Mouse (Mus musculus): ENCODE results near the gene Mab21l3.

Gene Mab21l3

GRCm38 (mm10) chr3:101848816-101849215 lies at the start of gene Mab21l3:
TSS of gene Mab21l3 (minus strand) at chr3:101848959.
- no peak for DNase-seq

DNA sequence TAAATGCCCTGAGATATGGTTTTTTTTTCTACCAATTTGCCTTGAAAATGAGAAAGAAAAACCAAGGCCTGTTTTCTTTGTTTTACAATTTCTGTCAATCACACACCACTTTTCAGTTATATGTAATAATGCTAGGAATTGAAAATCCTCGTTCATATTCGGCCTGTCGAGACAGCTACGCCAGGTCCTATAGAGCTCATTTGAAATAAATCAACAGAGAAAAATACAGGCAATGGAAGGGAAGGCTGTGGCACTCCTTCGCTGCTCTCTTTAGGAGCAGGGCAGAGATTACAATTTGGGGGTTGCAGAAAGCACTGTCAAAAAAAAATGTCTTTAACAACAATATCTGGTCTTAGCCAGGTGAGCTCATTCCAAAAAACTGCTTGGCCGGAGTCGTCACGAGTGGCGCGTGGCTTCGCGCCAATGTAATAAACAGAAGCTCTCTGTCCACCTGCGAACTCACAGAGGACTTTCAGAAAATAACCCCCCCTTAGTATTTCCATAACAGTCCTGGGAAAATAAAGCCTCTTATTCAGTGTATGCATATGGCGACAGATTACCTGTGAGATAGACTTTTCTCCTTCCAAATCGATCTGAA lies 48.7 kb upstream of the Mab21l3 start:
- no peak for DNase-seq

- DNase-seq = peak; percentile 65 to 67
These were observed 48.1 kb upstream of the Mab21l3 start for GRCm38 (mm10) chr3:101896893-101897292.

DNA sequence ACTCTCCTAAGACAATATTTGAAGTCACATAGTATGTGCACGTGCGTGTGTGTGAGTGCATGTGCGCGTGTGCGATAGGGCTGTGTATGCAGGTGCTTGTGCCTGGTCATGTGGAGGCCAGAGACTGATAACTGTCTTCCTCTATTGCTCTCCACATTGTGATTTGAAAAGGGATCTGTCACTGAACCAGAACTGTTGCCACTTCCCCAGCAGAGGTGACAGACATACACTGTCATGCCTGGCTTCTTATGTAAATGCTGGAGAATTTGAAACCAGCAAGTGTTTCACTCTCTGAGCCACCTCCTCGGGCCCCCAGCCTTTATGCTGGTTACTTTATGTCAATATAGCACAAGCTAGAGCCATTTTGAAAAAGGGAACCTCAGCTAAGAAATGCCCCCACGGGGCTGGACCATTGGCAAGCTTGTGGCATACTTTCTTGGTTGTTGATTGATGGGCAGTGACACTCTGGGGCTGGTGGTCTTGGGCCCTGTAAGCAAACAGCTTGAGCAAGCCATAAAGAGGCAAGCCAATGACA lies 46.7 kb upstream of the Mab21l3 start:
- peak; percentile 29 to 31 for DNase-seq

- DNase-seq = no peak
These were observed 36.8 kb upstream of the Mab21l3 start for GRCm38 (mm10) chr3:101885591-101885990.

DNA sequence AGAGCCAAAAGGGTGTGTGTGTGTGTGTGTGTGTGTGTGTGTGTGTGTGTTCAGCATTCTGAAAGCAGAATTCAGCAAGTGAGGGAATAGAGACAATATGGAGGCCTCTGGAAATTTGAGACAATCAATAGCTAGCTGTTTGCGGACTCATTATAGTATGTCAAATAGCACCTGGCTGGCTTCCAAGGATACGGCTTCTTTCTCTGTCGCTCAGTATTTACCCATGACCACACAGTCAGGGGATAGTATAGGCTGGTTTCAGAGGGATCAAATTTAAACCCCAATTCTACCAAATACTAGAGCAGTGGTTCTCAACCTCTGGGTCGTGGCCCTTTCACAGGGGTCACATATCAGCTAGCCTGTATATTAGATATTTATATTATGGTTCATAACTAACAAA lies 36.3 kb upstream of the Mab21l3 start:
- no peak for DNase-seq

DNA sequence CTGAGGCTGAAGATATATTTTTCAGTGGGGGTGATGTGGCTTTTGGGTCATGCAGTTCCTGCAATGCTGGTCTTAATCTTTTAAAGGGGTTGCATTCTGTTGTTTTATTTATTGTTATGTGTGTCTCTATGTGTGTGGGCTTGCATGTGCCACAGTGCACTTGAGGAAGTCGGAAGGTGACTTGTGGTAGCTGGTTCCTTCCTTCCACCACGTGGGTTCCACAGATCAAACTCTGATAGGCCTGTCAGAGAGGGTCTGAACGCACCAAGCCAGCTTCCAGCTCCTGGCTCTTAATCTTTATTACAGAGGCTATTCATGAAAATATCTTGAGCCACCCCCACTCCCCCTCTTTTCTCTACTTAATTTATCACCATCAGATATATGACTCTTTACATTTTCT lies 35.1 kb upstream of the Mab21l3 start:
- no peak for DNase-seq

DNA sequence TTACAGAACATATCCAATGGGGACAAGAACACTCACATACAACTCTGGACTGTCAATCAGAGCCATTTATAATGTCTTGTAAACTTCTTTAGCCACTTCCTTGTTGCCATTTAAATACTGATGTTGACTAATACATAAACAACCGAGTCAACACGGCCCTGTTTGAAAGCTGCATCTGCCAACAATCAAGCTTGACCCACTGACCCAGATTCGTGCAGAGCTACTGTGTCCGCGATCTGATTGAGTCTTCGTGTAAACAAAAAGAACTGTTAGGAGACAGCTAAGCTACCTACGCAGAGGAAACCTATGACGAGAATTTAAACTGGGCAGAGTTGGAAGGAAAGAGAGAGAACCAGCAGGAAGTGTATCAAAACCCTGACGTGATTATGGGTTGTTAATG lies 33.0 kb upstream of the Mab21l3 start:
- DNase-seq = no peak

GRCm38 (mm10) chr3:101880818-101881217 lies 32.1 kb upstream of the Mab21l3 start:
- DNase-seq = no peak

GRCm38 (mm10) chr3:101878136-101878535 lies 29.4 kb upstream of the Mab21l3 start:
- no peak for DNase-seq

DNA sequence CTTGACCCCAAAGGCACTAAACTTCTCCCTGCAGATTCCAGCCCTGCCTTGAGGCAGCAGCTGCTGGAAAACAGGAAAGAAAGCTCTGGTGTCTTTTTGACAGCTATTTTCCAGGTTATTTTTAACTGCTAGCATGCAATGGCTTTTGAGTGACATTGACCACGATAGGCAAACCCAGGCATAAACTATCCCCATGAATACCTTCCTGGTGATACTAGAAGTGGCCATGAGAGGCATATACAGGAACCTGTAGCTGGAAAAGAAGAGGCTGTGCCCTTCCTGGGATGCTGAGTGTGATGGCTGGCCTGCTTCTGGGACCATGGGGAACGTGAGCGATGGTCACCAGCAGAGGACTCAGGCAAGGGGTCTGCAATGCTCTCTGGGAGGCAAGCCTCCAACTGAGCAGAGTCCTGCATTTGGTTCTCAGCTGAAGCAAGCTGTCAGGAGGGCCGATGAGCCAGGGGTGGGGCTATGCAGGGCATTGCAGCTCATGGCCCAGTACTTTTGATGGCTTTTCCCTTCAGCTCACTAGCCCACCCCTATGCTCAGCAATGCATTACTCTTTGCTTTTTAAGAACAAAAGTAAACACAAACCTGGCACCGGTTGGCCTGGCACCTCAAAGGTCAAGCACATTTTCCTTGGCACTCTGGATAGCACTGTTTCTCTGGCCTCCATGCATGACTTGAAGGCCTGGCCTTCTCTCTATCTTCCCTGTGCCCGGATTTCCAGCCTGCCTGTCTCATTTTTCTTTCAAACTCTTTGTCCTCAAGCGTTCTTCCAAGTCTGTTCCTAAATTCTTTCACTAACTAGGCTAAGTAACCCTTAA lies 27.9 kb upstream of the Mab21l3 start:
- no peak for DNase-seq

DNA sequence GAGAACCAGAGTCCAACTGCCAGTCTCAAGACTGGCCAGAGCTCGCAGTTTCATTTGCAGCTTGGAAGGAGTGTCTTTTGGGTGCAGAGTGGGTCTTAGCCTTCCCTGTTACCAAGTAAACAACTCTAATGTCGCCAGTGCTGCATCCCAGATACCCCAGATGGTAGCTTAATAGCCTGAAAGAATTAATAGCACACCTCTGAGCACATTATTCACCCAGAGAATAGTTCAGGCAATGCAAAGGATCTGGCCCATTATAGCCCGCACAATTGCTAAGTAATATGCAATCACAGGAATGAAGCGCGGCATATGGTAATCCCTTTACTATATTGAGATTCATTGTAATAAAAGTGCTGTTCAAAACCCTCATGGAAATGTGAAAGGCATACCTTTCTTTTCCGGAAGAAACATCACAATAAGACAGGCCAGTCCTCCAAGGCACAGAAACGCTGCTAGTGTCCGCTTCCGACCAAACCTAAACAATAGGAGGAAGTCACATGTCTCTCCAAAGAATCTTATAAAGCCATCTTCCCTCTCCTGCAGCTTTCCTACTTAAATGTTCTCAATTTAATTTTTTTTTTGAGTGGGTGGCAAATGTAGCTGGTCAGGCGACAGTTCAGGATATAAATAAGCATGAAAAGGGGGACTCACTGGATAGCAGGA lies 26.6 kb upstream of the Mab21l3 start:
- DNase-seq = no peak

GRCm38 (mm10) chr3:101873061-101873675 lies 24.4 kb upstream of the Mab21l3 start:
- no peak for DNase-seq

- DNase-seq = no peak
These were observed 23.2 kb upstream of the Mab21l3 start for GRCm38 (mm10) chr3:101871951-101872350.

DNA sequence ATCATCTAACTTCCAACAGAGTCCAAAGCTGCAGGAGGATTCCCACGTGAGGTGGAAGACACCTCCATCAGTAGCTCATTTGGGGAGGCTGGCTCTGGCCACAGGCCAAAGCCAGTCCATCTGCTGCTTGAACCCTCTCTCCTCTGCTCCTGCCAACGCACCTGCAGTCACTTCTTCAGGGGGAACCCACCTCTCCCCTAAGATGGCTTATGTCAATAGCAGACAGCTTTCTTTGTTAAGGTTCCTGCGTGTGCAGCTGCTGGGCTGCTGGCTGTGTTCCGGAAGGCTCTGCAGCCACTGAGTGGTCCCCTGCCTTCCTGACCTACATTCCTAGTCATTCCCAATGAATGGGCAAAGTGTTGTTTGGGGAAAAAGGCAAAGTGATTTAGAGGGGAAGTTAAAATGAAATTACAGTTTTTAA lies 18.3 kb upstream of the Mab21l3 start:
- no peak for DNase-seq

DNA sequence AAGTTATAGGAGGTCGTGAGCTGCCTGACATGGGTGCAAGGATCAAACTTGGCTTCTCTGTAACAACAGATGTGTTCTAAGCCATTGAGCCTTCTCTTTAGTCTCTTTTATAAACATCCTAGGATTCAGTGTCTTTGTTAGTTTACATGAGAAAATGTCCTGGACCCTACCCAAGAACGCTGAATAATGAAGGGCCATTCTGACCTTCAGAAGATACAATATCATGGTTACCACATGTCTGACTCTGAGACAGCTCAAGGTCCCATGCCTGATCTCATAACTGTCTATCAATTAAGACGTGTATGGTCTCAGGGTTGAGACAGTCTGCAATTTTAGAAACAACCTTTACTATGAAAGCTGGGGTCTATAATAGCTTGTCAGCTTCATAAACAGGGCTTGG lies 13.1 kb upstream of the Mab21l3 start:
- DNase-seq = no peak

DNA sequence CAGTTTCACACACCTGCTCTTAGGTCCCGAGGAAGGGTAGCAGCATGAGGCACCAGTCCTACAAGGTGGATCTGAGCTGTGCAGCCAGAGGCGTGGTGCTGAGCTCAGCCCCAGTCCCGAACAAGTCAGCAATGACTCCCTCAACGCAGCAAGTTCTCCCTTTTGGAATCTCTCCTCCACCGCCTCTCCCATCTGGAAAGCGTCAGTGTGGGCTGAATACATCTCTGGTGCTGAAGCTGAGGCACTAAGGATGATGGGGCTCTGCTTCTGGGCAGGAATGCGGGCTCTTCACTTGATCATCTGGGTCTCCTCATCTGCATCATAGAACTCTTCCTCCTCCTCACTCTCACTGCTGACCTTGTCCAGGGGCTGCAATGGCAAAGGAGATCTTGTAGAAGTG lies 11.4 kb upstream of the Mab21l3 start:
- no peak for DNase-seq

DNA sequence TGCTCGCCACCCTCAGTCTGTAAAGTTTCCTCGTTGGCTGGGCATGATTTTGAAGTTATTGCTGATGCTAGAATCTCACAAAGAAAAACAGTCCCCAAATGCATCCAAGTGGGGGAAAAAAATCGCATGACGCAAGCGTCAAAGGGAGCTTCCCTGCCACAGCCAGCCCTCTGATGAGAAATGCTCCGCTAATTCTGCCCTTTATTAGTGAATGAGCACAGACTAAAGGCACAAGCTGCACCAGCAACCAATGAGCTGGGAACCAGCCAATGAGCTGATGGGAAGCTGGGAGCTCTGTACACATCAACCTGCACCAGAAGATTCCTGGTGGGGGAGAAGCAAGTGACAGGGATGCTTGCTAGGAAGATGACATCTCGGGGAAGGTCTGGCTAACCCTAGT lies 11.0 kb upstream of the Mab21l3 start:
- no peak for DNase-seq

DNA sequence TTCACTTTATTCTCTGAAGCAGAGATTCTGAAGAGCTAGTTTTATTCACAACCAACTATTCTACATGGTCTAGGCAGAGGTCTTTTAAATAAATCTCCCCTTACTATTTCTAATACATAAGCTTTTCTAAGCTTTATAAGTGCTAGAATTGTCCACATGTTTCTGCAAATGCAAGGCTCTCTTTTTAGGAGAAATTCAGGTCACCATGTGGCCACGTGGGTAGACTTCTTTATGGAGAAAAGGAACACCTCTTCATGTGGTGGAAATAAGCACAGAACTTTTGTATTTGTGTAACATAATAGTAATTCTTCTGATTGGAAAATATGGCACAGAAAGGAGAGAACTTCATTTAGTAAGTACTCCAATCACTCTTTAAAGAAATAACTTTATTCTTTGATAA lies 5.3 kb upstream of the Mab21l3 start:
- no peak for DNase-seq

DNA sequence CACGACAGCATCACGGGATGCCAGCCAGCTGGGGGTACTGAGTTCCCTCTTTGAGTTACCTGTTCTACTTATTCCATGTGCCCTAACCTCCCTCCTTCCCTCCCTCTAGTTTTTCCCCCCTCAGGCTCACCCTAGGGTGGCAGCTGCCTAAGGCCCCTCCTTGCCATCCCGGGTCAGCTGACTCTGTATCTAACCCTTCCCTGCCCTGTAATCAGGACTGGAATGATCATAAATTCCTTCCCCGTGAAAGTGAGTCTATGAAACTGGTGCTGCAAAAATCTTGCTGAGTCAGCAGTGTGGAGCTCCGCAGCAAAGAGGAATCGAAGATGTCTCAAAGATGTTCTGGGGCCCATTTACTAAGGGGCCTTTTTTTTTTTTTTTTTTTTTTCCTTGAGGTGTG lies 2.6 kb upstream of the Mab21l3 start:
- no peak for DNase-seq

DNA sequence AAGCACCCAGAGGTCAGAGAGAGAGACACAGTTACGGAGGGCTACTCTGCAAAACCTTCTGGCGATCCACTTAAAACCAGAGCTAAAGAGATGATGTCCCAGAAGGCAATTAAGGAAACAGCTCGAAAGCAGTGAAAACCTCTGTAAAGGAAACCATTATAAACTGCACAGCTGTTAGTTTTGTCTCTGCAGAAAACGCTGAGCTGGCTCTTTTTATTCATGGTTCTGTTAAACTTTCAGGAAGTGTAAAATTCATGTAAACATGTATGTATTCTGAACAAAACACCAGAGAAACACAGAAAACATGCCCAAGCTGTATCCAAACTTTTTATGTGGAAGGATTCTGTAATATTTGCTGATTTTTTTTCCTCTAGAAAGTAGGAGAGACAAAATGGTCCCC lies 2.7 kb downstream of the Mab21l3 start:
- DNase-seq = no peak

DNA sequence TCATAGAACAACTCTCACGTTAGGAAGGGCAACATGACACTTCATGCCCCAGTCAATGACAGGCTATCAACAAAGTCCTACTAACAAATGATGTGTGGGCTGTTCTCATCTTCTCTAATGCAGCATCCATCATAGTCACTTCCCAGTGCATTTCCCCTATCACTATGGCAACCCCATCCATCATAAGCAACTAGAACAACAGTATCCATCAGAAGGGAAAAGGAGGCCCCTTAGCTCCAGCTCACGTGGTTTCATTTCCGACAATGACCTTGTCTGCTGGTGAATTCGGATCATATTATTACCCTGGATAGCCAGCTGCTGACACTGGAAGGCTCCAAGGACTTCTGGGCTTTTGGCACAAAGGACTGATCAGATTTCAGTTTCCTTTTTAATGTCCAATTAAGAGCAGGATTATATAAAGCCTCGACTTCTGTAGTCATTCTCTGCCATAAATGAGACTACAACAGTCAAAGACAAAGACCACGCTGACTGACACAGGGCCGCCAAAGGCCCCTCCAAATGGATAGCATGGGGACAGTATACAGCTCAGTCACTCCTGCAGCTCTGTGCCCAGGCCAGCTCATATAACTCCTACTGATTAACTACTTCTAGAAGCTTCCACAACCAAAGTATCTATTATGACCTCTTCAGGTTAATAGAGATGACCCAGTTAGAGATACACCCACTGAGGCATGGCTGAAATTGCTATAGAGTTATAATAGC lies 6.2 kb downstream of the Mab21l3 start:
- no peak for DNase-seq

- no peak for DNase-seq
These were observed 9.4 kb downstream of the Mab21l3 start for GRCm38 (mm10) chr3:101839327-101839726.

Measured in B cell, adult 2 months (primary cell).